Mouse (Mus musculus) testis, adult 2 months (tissue): ENCODE data around the gene Gm10964.

Experiments
- CTCF ChIP-seq: fragments of 200-500 bp; IDR thresholded peaks from 2 replicates; pipeline ENCODE4 v1.5.1; 2012; ENCODE audit warnings: low read depth, mild to moderate bottlenecking, inconsistent platforms, low read length, moderate library complexity; ENCODE audit not compliant: control insufficient read depth, insufficient read depth, insufficient replicate concordance
- POLR2A ChIP-seq: fragments of 200-500 bp; IDR thresholded peaks from 2 replicates; pipeline ENCODE4 v1.6.1; 2012; ENCODE audit warnings: low read depth, mild to moderate bottlenecking, inconsistent platforms, low read length, moderate library complexity; ENCODE audit not compliant: control insufficient read depth

DNA sequence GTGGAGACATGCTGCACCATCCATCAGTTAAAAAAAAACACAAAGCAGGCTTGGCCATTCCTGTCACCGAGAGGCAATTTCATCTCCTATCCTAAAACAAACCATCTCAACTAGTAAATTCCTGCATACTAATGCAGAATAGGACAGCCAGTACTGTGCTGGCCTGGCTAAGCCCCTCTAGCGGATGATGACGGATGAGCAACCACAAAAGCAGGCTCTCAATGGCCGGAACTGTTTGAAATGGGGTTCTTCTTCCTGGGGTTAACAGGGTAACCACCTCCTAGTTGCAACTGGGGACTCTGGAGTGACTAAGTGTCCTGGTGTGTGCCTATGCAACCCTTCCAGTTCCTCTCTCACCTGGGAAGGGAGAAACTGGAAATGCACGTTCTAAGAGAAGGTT, 1.2 kb downstream of the Gm10964 start:
- TF ChIP-seq POLR2A, result no peak
- no peak for TF ChIP-seq CTCF
